Mouse (Mus musculus) left cerebral cortex, postnatal 36 days (tissue): ENCODE results near the gene Gm45808. TPM values are rescaled to one million over a fixed set of nuclear protein-coding genes. Genes with fewer than 3 reads are reported as not detected.

Source experiments
- DNase-seq, 2 experiments: peaks; one replicate each; pipeline ENCODE4 v3.0.0; 2021 to 2022; ENCODE audit warnings: low spot score in 2 of 2, mixed read lengths in 1 of 2
- intact Hi-C: fragments of 180-260 bp; cut with DNase I; formaldehyde crosslinking; loops from one replicate; pipeline ENCODE4 v1.15.1; 2025
- microRNA-seq: library from miRNA; unstranded; fragments of <30 nt; microRNA quantifications from one replicate; pipeline ENCODE4 v1.2.0, GENCODE M21; 2022
- total RNA-seq, 2 experiments: library from RNA; stranded (reverse); gene quantifications; 2 replicates each; pipeline ENCODE4 v1.2.3; 2021

Gene Gm45808
- total RNA-seq, 2 experiments from 2014 or later = 0.57 TPM; not detected in 1

DNA sequence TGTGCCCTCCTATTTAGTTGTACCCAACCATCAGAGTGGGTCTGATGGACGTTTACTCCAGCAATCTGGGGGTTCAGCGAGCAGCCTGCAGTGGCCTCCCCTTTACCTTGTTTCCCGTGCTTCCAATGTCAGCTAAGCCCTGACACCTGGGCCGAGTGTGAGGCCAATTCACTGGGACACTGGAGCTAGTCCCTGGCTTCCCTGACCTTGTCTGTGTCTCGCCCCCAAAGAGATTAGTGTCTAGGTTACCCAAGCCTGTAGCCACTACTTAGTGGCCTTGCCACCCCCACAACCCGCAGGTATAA lies 66.0 kb downstream of the Gm45808 start, which contains the start of gene Lhb:
Gene Lhb, plus strand, starts transcription at position 206 of the 305 bp plus-strand sequence.
- no peak for DNase-seq
- intact Hi-C loops = no loop called here

DNA sequence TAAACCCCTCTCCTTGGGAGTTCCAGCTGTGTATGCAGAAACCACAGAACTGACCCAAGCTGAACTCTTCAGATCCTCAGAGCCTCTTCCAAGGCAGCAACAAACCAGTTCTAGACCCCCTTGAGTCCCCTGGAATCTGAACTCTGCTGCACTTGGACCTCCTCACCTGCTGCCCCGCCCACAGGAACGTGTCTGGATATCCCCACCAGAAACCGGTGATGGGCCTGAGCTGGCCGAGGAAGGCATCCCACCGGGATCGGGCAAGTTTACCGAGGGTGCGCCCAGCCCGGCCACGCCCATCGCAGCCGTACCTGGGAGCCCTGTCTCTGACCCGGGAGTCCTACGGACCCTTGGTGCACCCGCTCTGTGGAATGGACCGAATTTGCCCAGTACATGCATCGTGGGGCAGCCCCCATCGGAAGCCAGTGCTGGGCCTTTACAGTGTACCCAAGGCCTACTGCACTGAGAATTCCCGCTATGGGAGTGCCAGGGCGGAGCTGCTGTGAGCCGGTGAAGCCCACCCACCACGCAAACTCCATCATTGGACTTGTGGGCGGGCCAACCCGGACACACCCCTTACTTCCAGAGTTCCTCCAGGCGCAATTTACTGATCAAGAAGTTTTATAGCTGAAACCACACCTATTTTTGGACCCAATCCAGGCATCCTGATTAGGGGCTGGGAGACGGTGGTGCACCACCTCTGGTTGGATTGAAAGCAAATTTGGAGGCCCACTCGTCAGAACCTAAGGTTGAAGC lies 66.6 kb downstream of the Gm45808 start:
- intact Hi-C loops = no loop called here

DNA sequence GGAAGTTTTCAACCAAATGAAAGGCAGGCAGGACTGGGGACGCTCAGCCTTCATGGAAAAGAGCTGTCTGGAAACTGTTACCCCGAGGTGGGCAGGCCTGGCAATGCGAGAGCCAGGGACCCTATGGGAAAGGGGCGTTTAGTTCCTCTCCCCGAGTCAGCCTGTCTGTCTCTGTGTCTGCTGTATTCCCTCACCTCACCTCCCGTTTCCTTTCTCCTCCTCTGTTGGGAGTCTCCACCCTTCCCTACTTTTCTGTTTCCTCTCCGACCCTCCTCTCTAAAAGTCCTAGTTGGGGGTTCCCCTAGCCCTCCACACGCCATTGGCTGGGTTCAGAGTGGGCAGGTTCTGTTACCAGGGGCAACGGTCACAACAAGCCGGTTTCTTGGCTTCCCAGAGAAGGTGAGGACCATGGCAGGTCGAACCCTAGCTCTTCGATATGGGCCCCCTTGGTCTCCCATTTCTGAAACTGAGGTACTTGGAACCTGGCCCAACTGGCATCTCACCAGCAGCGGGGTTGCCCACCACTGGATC lies 68.6 kb downstream of the Gm45808 start:
- intact Hi-C loops = no loop called here
- DNase-seq = no peak

More for the DNA sequence above, 66.6 kb downstream of the Gm45808 start:
- no peak for DNase-seq

Small RNA genes lying within 50 kb of the gene (microRNA-seq; reads per million reads assigned to microRNA genes)
- not detected for gene Gm22133

Other genes with a start within 250 kb of the Gm45808 start
- gene Cd37, start 247.7 kb downstream of the Gm45808 start, total RNA-seq = 1 to 10 TPM; 5.0 to 5.9 TPM
- gene Slc6a16, start 245.7 kb downstream of the Gm45808 start, total RNA-seq = 1 to 10 TPM; 1.2 to 1.6 TPM
- not detected for gene Slc6a21, start 209.3 kb downstream of the Gm45808 start, total RNA-seq
- gene Trpm4, start 153.0 kb downstream of the Gm45808 start, total RNA-seq = 10 to 100 TPM; 18.0 to 20.9 TPM
- gene Hrc, start 151.5 kb downstream of the Gm45808 start, total RNA-seq = under 1 TPM; 0.27 to 0.52 TPM
- 100 to 1,000 TPM; 154 to 168 TPM for gene Ppfia3, start 119.8 kb downstream of the Gm45808 start, total RNA-seq
- gene Lin7b, start 116.2 kb downstream of the Gm45808 start, total RNA-seq = 100 to 1,000 TPM; 164 to 189 TPM
- gene Snrnp70, start 91.1 kb downstream of the Gm45808 start, total RNA-seq = 100 to 1,000 TPM; 273 to 486 TPM
- not detected for gene Kcna7, start 81.2 kb downstream of the Gm45808 start, total RNA-seq
- gene Ntf5, start 73.1 kb downstream of the Gm45808 start, total RNA-seq = not detected
- not detected for gene Lhb, start 66.0 kb downstream of the Gm45808 start, total RNA-seq
- gene Gys1, start 52.0 kb downstream of the Gm45808 start, total RNA-seq = 10 to 100 TPM; 14.1 to 16.9 TPM
- gene Ruvbl2, start 48.7 kb downstream of the Gm45808 start, total RNA-seq = 10 to 100 TPM; 39.7 to 41.5 TPM
- gene Ftl1, start 26.9 kb downstream of the Gm45808 start, total RNA-seq = 100 to 1,000 TPM; 198 to 232 TPM
- 10 to 100 TPM; 63.6 to 64.0 TPM for gene Bax, start 19.9 kb downstream of the Gm45808 start, total RNA-seq
- gene Tulp2, start 4.9 kb downstream of the Gm45808 start, total RNA-seq = not detected
- gene Dhdh, start 2.0 kb upstream of the Gm45808 start, total RNA-seq = 1 to 10 TPM; 4.0 to 4.8 TPM
- 10 to 100 TPM; 96.8 to 98.9 TPM for gene Nucb1, start 23.6 kb upstream of the Gm45808 start, total RNA-seq
- 10 to 100 TPM; 24.2 to 31.3 TPM for gene Ppp1r15a, start 39.5 kb upstream of the Gm45808 start, total RNA-seq
- gene Plekha4, start 39.5 kb upstream of the Gm45808 start, total RNA-seq = 1 to 10 TPM; 3.7 to 5.2 TPM
- gene Hsd17b14, start 68.1 kb upstream of the Gm45808 start, total RNA-seq = under 1 TPM in 1 of 2 experiments, not detected in 1; 0.39 TPM
- gene Bcat2, start 83.3 kb upstream of the Gm45808 start, total RNA-seq = 10 to 100 TPM; 18.8 to 27.5 TPM
- gene Fgf21, start 128.7 kb upstream of the Gm45808 start, total RNA-seq = not detected
- not detected for gene Fut1, start 130.5 kb upstream of the Gm45808 start, total RNA-seq
- not detected for gene Izumo1, start 135.0 kb upstream of the Gm45808 start, total RNA-seq
- 1 to 10 TPM; 6.9 to 8.0 TPM for gene Rasip1, start 140.7 kb upstream of the Gm45808 start, total RNA-seq
- 1 to 10 TPM; 4.1 to 5.1 TPM for gene Mamstr, start 153.2 kb upstream of the Gm45808 start, total RNA-seq
- gene Fut2, start 179.6 kb upstream of the Gm45808 start, total RNA-seq = under 1 TPM in 1 of 2 experiments, not detected in 1; 0.63 TPM
- 1 to 10 TPM; 4.2 to 5.7 TPM for gene Ntn5, start 197.2 kb upstream of the Gm45808 start, total RNA-seq
- under 1 TPM; 0.37 to 0.48 TPM for gene Sec1, start 207.6 kb upstream of the Gm45808 start, total RNA-seq
- gene Car11, start 213.0 kb upstream of the Gm45808 start, total RNA-seq = 100 to 1,000 TPM; 209 to 228 TPM
- 100 to 1,000 TPM; 128 to 138 TPM for gene Dbp, start 218.3 kb upstream of the Gm45808 start, total RNA-seq
- gene Rpl18, start 228.6 kb upstream of the Gm45808 start, total RNA-seq = 100 to 1,000 TPM; 284 to 337 TPM
- gene Sphk2, start 231.2 kb upstream of the Gm45808 start, total RNA-seq = 10 to 100 TPM; 29.9 to 30.0 TPM
- not detected for gene Fam83e, start 234.4 kb upstream of the Gm45808 start, total RNA-seq
- gene Spaca4, start 239.0 kb upstream of the Gm45808 start, total RNA-seq = not detected